Mouse (Mus musculus): ENCODE measurements around the gene Padi3.

Gene Padi3

GRCm38 (mm10) chr4:140775876-140776275 lies 34.6 kb downstream of the Padi3 start:
- DNase-seq, result peak; percentile 63 to 74

GRCm38 (mm10) chr4:140774893-140775292 lies 35.6 kb downstream of the Padi3 start:
- peak; percentile 73 to 82 for DNase-seq

GRCm38 (mm10) chr4:140774025-140774800 lies 36.2 kb downstream of the Padi3 start, which contains the start of gene Padi4:
Gene Padi4 (minus strand): TSS chr4:140774236.
- DNase-seq, result no peak

- DNase-seq, result no peak
Observed at GRCm38 (mm10) chr4:140771091-140771490, 39.4 kb downstream of the Padi3 start.

GRCm38 (mm10) chr4:140770433-140770832 lies 40.0 kb downstream of the Padi3 start:
- no peak for DNase-seq

GRCm38 (mm10) chr4:140768973-140769372 lies 41.5 kb downstream of the Padi3 start:
- DNase-seq, result no peak

- no peak for DNase-seq
Observed at GRCm38 (mm10) chr4:140765936-140766335, 44.5 kb downstream of the Padi3 start.

- DNase-seq, result peak; percentile 57 to 60
Observed at GRCm38 (mm10) chr4:140763158-140763557, 47.3 kb downstream of the Padi3 start.

- DNase-seq, result no peak
Observed at GRCm38 (mm10) chr4:140761601-140762000, 48.8 kb downstream of the Padi3 start.

- DNase-seq, result no peak
Observed at GRCm38 (mm10) chr4:140755811-140756210, 54.6 kb downstream of the Padi3 start.

- peak in 1 of 2 experiments; percentile 30 for DNase-seq
Observed at GRCm38 (mm10) chr4:140753366-140753765, 57.1 kb downstream of the Padi3 start.

GRCm38 (mm10) chr4:140750328-140750727 lies 60.1 kb downstream of the Padi3 start:
- DNase-seq, result peak; percentile 83 to 89

- DNase-seq, result no peak
Observed at GRCm38 (mm10) chr4:140747978-140748377, 62.5 kb downstream of the Padi3 start.

GRCm38 (mm10) chr4:140744654-140745053 lies 65.8 kb downstream of the Padi3 start:
- DNase-seq, result peak; percentile 30 to 52

- no peak for DNase-seq
Observed at GRCm38 (mm10) chr4:140743086-140743485, 67.4 kb downstream of the Padi3 start.

GRCm38 (mm10) chr4:140742543-140742942 lies 67.9 kb downstream of the Padi3 start, which contains the start of gene Padi6:
Gene Padi6 (minus strand): TSS chr4:140742643.
- no peak for DNase-seq

- DNase-seq, result no peak
Observed at GRCm38 (mm10) chr4:140741401-140741800, 69.0 kb downstream of the Padi3 start.

GRCm38 (mm10) chr4:140740655-140741054 lies 69.8 kb downstream of the Padi3 start:
- DNase-seq, result no peak

Measured in thymus, adult 18-20 months (tissue).